Comparison of ENCODE assay signal across 24 mouse cellular contexts in genomic region chr2:34566146-34566545, GRCm38 (mm10).
DNase-seq lines count a peak whose midpoint lies in the region; ATAC-seq lines count a peak whose summit lies in the region.
"Had no signal": no experiment of that assay in that cellular context is flagged by ENCODE, and none has a peak within 500 bp of the region (broad histone marks: within the 10 kb centered on the region; RNA-seq: fewer than 3 reads in every experiment).

No protein-coding gene starts in this region.

- WGBS in liver, embryonic 11.5 days, result 81% methylated on average over 4 of the region's 4 CpGs

- no peak overlapping the region for H3K9ac ChIP-seq in liver, embryonic 11.5 days (ENCODE audit: low read depth, low read length)
- H3K9ac ChIP-seq: forebrain, embryonic 12.5 days; heart, embryonic 15.5 days; hindbrain, embryonic 15.5 days; intestine, embryonic 15.5 days; midbrain, embryonic 15.5 days; stomach, embryonic 15.5 days had no signal

- no peaks in the 10 kb centered on the region for H3K36me3 ChIP-seq in liver, embryonic 11.5 days (ENCODE audit: control insufficient read depth, insufficient read depth, low read length)
- H3K36me3 ChIP-seq: heart, embryonic 15.5 days; hindbrain, embryonic 15.5 days; intestine, embryonic 15.5 days; limb, embryonic 10.5 days; midbrain, embryonic 15.5 days; stomach, embryonic 15.5 days had no signal

- H3K4me2 ChIP-seq in liver, embryonic 11.5 days, result no peak overlapping the region
- H3K4me2 ChIP-seq: forebrain, embryonic 12.5 days; heart, embryonic 15.5 days; hindbrain, embryonic 15.5 days; intestine, embryonic 15.5 days; midbrain, embryonic 15.5 days; stomach, embryonic 15.5 days had no signal

- H3K9me3 ChIP-seq in liver, embryonic 11.5 days (ENCODE audit: control insufficient read depth, low read length), result no peaks in the 10 kb centered on the region
- H3K9me3 ChIP-seq: embryonic facial prominence, embryonic 10.5 days; forebrain, embryonic 12.5 days; heart, embryonic 15.5 days; hindbrain, embryonic 15.5 days; intestine, embryonic 15.5 days; limb, embryonic 10.5 days; megakaryocyte, embryonic 14.5 days; midbrain, embryonic 15.5 days; stomach, embryonic 15.5 days had no signal

- H3K4me1 ChIP-seq in liver, embryonic 11.5 days (replicated peaks; ENCODE audit: control insufficient read depth, insufficient read depth, low read length), result peaks cover 5% of the 10 kb centered on the region; the same call in 1 of the 2 replicates

- DNase-seq in left cerebral cortex, postnatal 4 days, result peak; percentile 26
- DNase-seq in left cerebral cortex, postnatal 25 days (ENCODE audit: low spot score in 2 of 2), result no peak
- peak; percentile 89 for DNase-seq in adrenal gland, adult 2 months
- DNase-seq in kidney, adult 8-10 months, result peak; percentile 58 to 66
- DNase-seq in testis, postnatal 10 days (ENCODE audit: low spot score), result peak; percentile 75
- no peak for DNase-seq in spleen, postnatal 36 days (ENCODE audit: low spot score in 2 of 2)
- no peak for DNase-seq in liver, embryonic 11.5 days (ENCODE audit: low spot score)
- DNase-seq: B cell, adult 2 months; cerebellum, adult 8-10 months; gastrocnemius, postnatal 25 days; heart, adult 2 months; heart, postnatal 4 days; lung, adult 18-20 months; lung, postnatal 14 days had no signal

- no peaks in the 10 kb centered on the region for H3K27me3 ChIP-seq in liver, embryonic 11.5 days (replicated peaks; ENCODE audit: control insufficient read depth, insufficient read depth, low read length)
- H3K27me3 ChIP-seq: heart, embryonic 15.5 days; hindbrain, embryonic 15.5 days; intestine, embryonic 15.5 days; megakaryocyte, embryonic 14.5 days; stomach, embryonic 15.5 days had no signal

- intact Hi-C loops in left cerebral cortex, postnatal 4 days (cut with DNase I), result no loop called here
- intact Hi-C loops in left cerebral cortex, postnatal 25 days (cut with DNase I), result no loop called here

- H3K27ac ChIP-seq in liver, embryonic 11.5 days (ENCODE audit: low read depth, low read length), result no peak overlapping the region
- H3K27ac ChIP-seq: embryonic facial prominence, embryonic 10.5 days; forebrain, embryonic 12.5 days; heart, adult 2 months; heart, embryonic 15.5 days; hindbrain, embryonic 15.5 days; intestine, embryonic 15.5 days; layer of hippocampus, adult 2 months; limb, embryonic 10.5 days; midbrain, embryonic 15.5 days; stomach, embryonic 15.5 days had no signal

- no peak overlapping the region for H3K4me3 ChIP-seq in liver, embryonic 11.5 days (ENCODE audit: low read depth, low read length)
- H3K4me3 ChIP-seq: embryonic facial prominence, embryonic 10.5 days; forebrain, embryonic 12.5 days; heart, adult 2 months; heart, embryonic 15.5 days; hindbrain, embryonic 15.5 days; intestine, embryonic 15.5 days; layer of hippocampus, adult 2 months; limb, embryonic 10.5 days; megakaryocyte, embryonic 14.5 days; midbrain, embryonic 15.5 days; stomach, embryonic 15.5 days had no signal

- ATAC-seq in liver, embryonic 11.5 days (replicated peaks; ENCODE audit: low FRiP score), result no peak
- ATAC-seq: intestine, embryonic 15.5 days; midbrain, embryonic 15.5 days had no signal

Comparison
In these comparisons a context has a peak if more than half of its experiments do, and no peak if none do; other contexts are left out.
1. DNase-seq: peak in left cerebral cortex, postnatal 4 days (single experiment), adrenal gland, adult 2 months (single experiment), kidney, adult 8-10 months (2 of 2) and testis, postnatal 10 days (single experiment); none in left cerebral cortex, postnatal 25 days (0 of 2), spleen, postnatal 36 days (0 of 2) and liver, embryonic 11.5 days (single experiment).